ENCODE assay signal across 8 mouse cellular contexts in genomic region chr4:144947738-144948390, GRCm38 (mm10). TPM values are rescaled to one million over a fixed set of nuclear protein-coding genes. Genes with fewer than 3 reads are reported as not detected.
DNase-seq lines count a peak whose midpoint lies in the region; ATAC-seq lines count a peak whose summit lies in the region.

No protein-coding gene starts in this region.

- no peak for ATAC-seq in megakaryocyte progenitor cell, adult 5-6 weeks (replicated peaks; ENCODE audit: poor library complexity)

- DNase-seq in 416B (ENCODE audit: low read depth), result peak; percentile 65
- DNase-seq in gastrocnemius, adult 8-10 months (ENCODE audit: low spot score in 2 of 2), result peak; percentile 75 to 80
- DNase-seq in kidney, adult 11 months, result peak; percentile 89
- DNase-seq in lung, postnatal 14 days, result peak; percentile 80
- DNase-seq in embryo, embryonic 9.5 days (ENCODE audit: extremely low spot score), result no peak
- no peak for DNase-seq in retina, embryonic 14.5 days (ENCODE audit: low spot score)
- no peak for DNase-seq in layer of hippocampus, adult 18-20 months (ENCODE audit: low spot score in 2 of 2)

RNA-seq across cellular contexts. Expression of gene Dhrs3, which starts 55.2 kb away (rescaled TPM):
- 10 to 100 TPM; 28.4 to 36.5 (median 35.2) TPM for total RNA-seq in gastrocnemius, adult 8-10 months (2022)
- 18.2 and 30.9 TPM in 2 replicates for total RNA-seq in megakaryocyte progenitor cell, adult 5-6 weeks (2015)
- total RNA-seq in megakaryocyte progenitor cell, adult 5-6 weeks (2017), result 26.4 and 27.2 TPM in 2 replicates
- 10 to 100 TPM; 33.7 to 35.6 TPM for total RNA-seq in layer of hippocampus, adult 18-20 months (2021)

Comparison
In these comparisons a context has a peak if more than half of its experiments do, and no peak if none do; other contexts are left out.
1. DNase-seq: peak in 416B (single experiment), gastrocnemius, adult 8-10 months (2 of 2), kidney, adult 11 months (single experiment) and lung, postnatal 14 days (single experiment); none in embryo, embryonic 9.5 days (single experiment), retina, embryonic 14.5 days (single experiment) and layer of hippocampus, adult 18-20 months (0 of 2).